9 mouse cellular contexts compared by ENCODE assay signal in genomic region chr11:71052554-71052953, GRCm38 (mm10). TPM values are rescaled to one million over a fixed set of nuclear protein-coding genes. Genes with fewer than 3 reads are reported as not detected.
DNase-seq lines count a peak whose midpoint lies in the region; ATAC-seq and TF ChIP-seq lines count a peak whose summit lies in the region.
"Had no signal": no experiment of that assay in that cellular context is flagged by ENCODE, and none has a peak within 500 bp of the region (broad histone marks: within the 10 kb centered on the region; RNA-seq: fewer than 3 reads in every experiment).

No protein-coding gene starts in this region.

- H3K27ac ChIP-seq in heart, postnatal 0 days (ENCODE audit: low read depth) = no peak overlapping the region
- no peak overlapping the region for H3K27ac ChIP-seq in heart, embryonic 11.5 days (ENCODE audit: low read depth, low read length)
- no peak overlapping the region for H3K27ac ChIP-seq in midbrain, embryonic 13.5 days
- no peak overlapping the region for H3K27ac ChIP-seq in midbrain, embryonic 11.5 days (ENCODE audit: low read depth, low read length)
- H3K27ac ChIP-seq: limb, embryonic 12.5 days had no signal

- no peaks in the 10 kb centered on the region for H3K27me3 ChIP-seq in heart, postnatal 0 days (ENCODE audit: control insufficient read depth, insufficient read depth, low read length)
- H3K27me3 ChIP-seq in heart, embryonic 11.5 days (ENCODE audit: control insufficient read depth, insufficient read depth, low read length) = no peaks in the 10 kb centered on the region
- H3K27me3 ChIP-seq in midbrain, embryonic 13.5 days = no peaks in the 10 kb centered on the region
- H3K27me3 ChIP-seq in midbrain, embryonic 11.5 days (ENCODE audit: control insufficient read depth, insufficient read depth, low read length) = no peaks in the 10 kb centered on the region
- H3K27me3 ChIP-seq in splenic B cell, adult 2 months (ENCODE audit: control insufficient read depth, insufficient read depth, low read length, poor library complexity, severe bottlenecking) = no peaks in the 10 kb centered on the region; the same call in 1 of the 2 replicates
- H3K27me3 ChIP-seq: limb, embryonic 12.5 days had no signal

- peak; percentile 33 for DNase-seq in heart, postnatal 0 days (ENCODE audit: low spot score)
- no peak for DNase-seq in midbrain, embryonic 11.5 days (ENCODE audit: low spot score, missing footprints)
- peak; percentile 73 for DNase-seq in embryo, embryonic 10 days (ENCODE audit: low spot score)
- DNase-seq in splenic B cell, adult 2 months (ENCODE audit: low read depth, low spot score) = peak; percentile 30
- no peak for DNase-seq in right cerebral cortex, postnatal 14 days
- no peak for DNase-seq in thymus, postnatal 0 days (ENCODE audit: low spot score)

- H3K4me2 ChIP-seq in heart, postnatal 0 days (ENCODE audit: low read depth, low read length) = no peak overlapping the region
- H3K4me2 ChIP-seq in heart, embryonic 11.5 days = no peak overlapping the region
- H3K4me2 ChIP-seq in midbrain, embryonic 13.5 days (replicated peaks) = no peak overlapping the region
- no peak overlapping the region for H3K4me2 ChIP-seq in midbrain, embryonic 11.5 days
- H3K4me2 ChIP-seq: limb, embryonic 12.5 days had no signal

- WGBS in heart, postnatal 0 days = 0% methylated on average over 1 of the region's 1 CpGs
- 0% methylated on average over 1 of the region's 1 CpGs for WGBS in heart, embryonic 11.5 days (ENCODE audit: insufficient replicate concordance)
- 0% methylated on average over 1 of the region's 1 CpGs for WGBS in midbrain, embryonic 13.5 days
- WGBS in midbrain, embryonic 11.5 days = 0% methylated on average over 1 of the region's 1 CpGs

- H3K36me3 ChIP-seq in heart, postnatal 0 days (replicated peaks; ENCODE audit: control insufficient read depth, insufficient read depth, low read length) = no peaks in the 10 kb centered on the region
- H3K36me3 ChIP-seq in heart, embryonic 11.5 days (ENCODE audit: control insufficient read depth, insufficient read depth, low read length) = no peaks in the 10 kb centered on the region
- no peaks in the 10 kb centered on the region for H3K36me3 ChIP-seq in midbrain, embryonic 13.5 days
- H3K36me3 ChIP-seq in midbrain, embryonic 11.5 days (ENCODE audit: control insufficient read depth, insufficient read depth, low read length) = no peaks in the 10 kb centered on the region
- H3K36me3 ChIP-seq in splenic B cell, adult 2 months (ENCODE audit: control insufficient read depth, insufficient read depth, low read length, poor library complexity, severe bottlenecking) = no peaks in the 10 kb centered on the region
- H3K36me3 ChIP-seq: limb, embryonic 12.5 days had no signal

- no peak for ATAC-seq in heart, postnatal 0 days (ENCODE audit: insufficient read depth, low read depth)
- ATAC-seq in heart, embryonic 11.5 days (replicated peaks; ENCODE audit: insufficient number of reproducible peaks, low FRiP score, low TSS enrichment) = no peak
- ATAC-seq in midbrain, embryonic 13.5 days = 0 out of 2 replicates have a peak, but pooled peaks have one; percentile 30
- no peak for ATAC-seq in midbrain, embryonic 11.5 days (ENCODE audit: low FRiP score)

- no peaks in the 10 kb centered on the region for H3K9me3 ChIP-seq in heart, postnatal 0 days (replicated peaks; ENCODE audit: control insufficient read depth, low read length)
- no peaks in the 10 kb centered on the region for H3K9me3 ChIP-seq in heart, embryonic 11.5 days (replicated peaks; ENCODE audit: control insufficient read depth, low read length)
- no peaks in the 10 kb centered on the region for H3K9me3 ChIP-seq in midbrain, embryonic 13.5 days
- H3K9me3 ChIP-seq in midbrain, embryonic 11.5 days (ENCODE audit: control insufficient read depth, low read length) = no peaks in the 10 kb centered on the region
- H3K9me3 ChIP-seq: limb, embryonic 12.5 days had no signal

- no peak overlapping the region for H3K9ac ChIP-seq in heart, postnatal 0 days (replicated peaks; ENCODE audit: low read depth, low read length)
- H3K9ac ChIP-seq in heart, embryonic 11.5 days (ENCODE audit: low read depth, low read length) = no peak overlapping the region
- no peak overlapping the region for H3K9ac ChIP-seq in midbrain, embryonic 13.5 days (replicated peaks)
- H3K9ac ChIP-seq in midbrain, embryonic 11.5 days (ENCODE audit: low read length) = no peak overlapping the region
- H3K9ac ChIP-seq: limb, embryonic 12.5 days had no signal

- peak; percentile 58 for TF ChIP-seq CTCF in heart, postnatal 0 days (IDR thresholded peaks at IDR 0.05; ENCODE audit: low read depth)

- no peaks in the 10 kb centered on the region for H3K4me1 ChIP-seq in heart, postnatal 0 days (ENCODE audit: control insufficient read depth, insufficient read depth)
- H3K4me1 ChIP-seq in heart, embryonic 11.5 days (ENCODE audit: control insufficient read depth, insufficient read depth, low read length) = no peaks in the 10 kb centered on the region
- H3K4me1 ChIP-seq in midbrain, embryonic 13.5 days (replicated peaks) = no peaks in the 10 kb centered on the region
- H3K4me1 ChIP-seq in midbrain, embryonic 11.5 days (ENCODE audit: control insufficient read depth, insufficient read depth, low read length) = no peaks in the 10 kb centered on the region
- H3K4me1 ChIP-seq: limb, embryonic 12.5 days had no signal

- TF ChIP-seq EP300 in heart, postnatal 0 days (IDR thresholded peaks at IDR 0.05; ENCODE audit: low read depth) = no peak

- H3K4me3 ChIP-seq in heart, postnatal 0 days (ENCODE audit: low read depth, low read length) = no peak overlapping the region
- H3K4me3 ChIP-seq in heart, embryonic 11.5 days (ENCODE audit: low read depth, low read length) = no peak overlapping the region
- H3K4me3 ChIP-seq in midbrain, embryonic 13.5 days (replicated peaks) = no peak overlapping the region
- H3K4me3 ChIP-seq in midbrain, embryonic 11.5 days (ENCODE audit: low read depth, low read length) = no peak overlapping the region
- H3K4me3 ChIP-seq: limb, embryonic 12.5 days had no signal

RNA-seq across cellular contexts. Expression of gene 6330403K07Rik, which starts 19.2 kb away (rescaled TPM):
- total RNA-seq in heart, postnatal 0 days (2014; rRNA removed; ENCODE audit: low replicate concordance) = 4.4 and 5.4 TPM in 2 replicates
- polyA plus RNA-seq in heart, postnatal 0 days (2015; fragmentation: Nextera tagmentation; extraction: Ambion mirVana) = 6.0 and 8.1 TPM in 2 replicates
- 20.0 and 26.6 TPM in 2 replicates for polyA plus RNA-seq in heart, embryonic 11.5 days (2014; fragmentation: Nextera tagmentation; extraction: Ambion mirVana)
- 607 and 620 TPM in 2 replicates for polyA plus RNA-seq in midbrain, embryonic 13.5 days (2015; fragmentation: Nextera tagmentation; extraction: Ambion mirVana)
- 114 TPM in 2 replicates for polyA plus RNA-seq in midbrain, embryonic 11.5 days (2014; fragmentation: Nextera tagmentation; extraction: Ambion mirVana)
- 1.7 and 2.1 TPM in 2 replicates for polyA plus RNA-seq in thymus, postnatal 0 days (2015; fragmentation: Nextera tagmentation; extraction: Ambion mirVana)

RNA-seq across cellular contexts. Expression of gene Derl2, which starts 32.9 kb away (rescaled TPM):
- total RNA-seq in heart, postnatal 0 days (2014; rRNA removed; ENCODE audit: low replicate concordance) = 30.0 and 37.3 TPM in 2 replicates
- 32.3 and 36.5 TPM in 2 replicates for polyA plus RNA-seq in heart, postnatal 0 days (2015; fragmentation: Nextera tagmentation; extraction: Ambion mirVana)
- polyA plus RNA-seq in heart, embryonic 11.5 days (2014; fragmentation: Nextera tagmentation; extraction: Ambion mirVana) = 34.7 and 34.8 TPM in 2 replicates
- polyA plus RNA-seq in midbrain, embryonic 13.5 days (2015; fragmentation: Nextera tagmentation; extraction: Ambion mirVana) = 36.2 and 37.9 TPM in 2 replicates
- 42.0 and 45.3 TPM in 2 replicates for polyA plus RNA-seq in midbrain, embryonic 11.5 days (2014; fragmentation: Nextera tagmentation; extraction: Ambion mirVana)
- polyA plus RNA-seq in thymus, postnatal 0 days (2015; fragmentation: Nextera tagmentation; extraction: Ambion mirVana) = 59.7 and 63.8 TPM in 2 replicates

RNA-seq across cellular contexts. Expression of gene Mis12, which starts 33.1 kb away (rescaled TPM):
- 3.1 and 5.5 TPM in 2 replicates for total RNA-seq in heart, postnatal 0 days (2014; rRNA removed; ENCODE audit: low replicate concordance)
- polyA plus RNA-seq in heart, postnatal 0 days (2015; fragmentation: Nextera tagmentation; extraction: Ambion mirVana) = 11.2 and 11.4 TPM in 2 replicates
- polyA plus RNA-seq in heart, embryonic 11.5 days (2014; fragmentation: Nextera tagmentation; extraction: Ambion mirVana) = 27.4 and 28.0 TPM in 2 replicates
- polyA plus RNA-seq in midbrain, embryonic 13.5 days (2015; fragmentation: Nextera tagmentation; extraction: Ambion mirVana) = 42.3 and 46.1 TPM in 2 replicates
- 56.8 and 57.5 TPM in 2 replicates for polyA plus RNA-seq in midbrain, embryonic 11.5 days (2014; fragmentation: Nextera tagmentation; extraction: Ambion mirVana)
- 30.5 and 32.2 TPM in 2 replicates for polyA plus RNA-seq in thymus, postnatal 0 days (2015; fragmentation: Nextera tagmentation; extraction: Ambion mirVana)

RNA-seq across cellular contexts. Expression of gene Dhx33, which starts 48.3 kb away (rescaled TPM):
- total RNA-seq in heart, postnatal 0 days (2014; rRNA removed; ENCODE audit: low replicate concordance) = 19.6 and 20.6 TPM in 2 replicates
- polyA plus RNA-seq in heart, postnatal 0 days (2015; fragmentation: Nextera tagmentation; extraction: Ambion mirVana) = 5.8 and 6.3 TPM in 2 replicates
- 15.6 and 20.5 TPM in 2 replicates for polyA plus RNA-seq in heart, embryonic 11.5 days (2014; fragmentation: Nextera tagmentation; extraction: Ambion mirVana)
- polyA plus RNA-seq in midbrain, embryonic 13.5 days (2015; fragmentation: Nextera tagmentation; extraction: Ambion mirVana) = 13.8 and 15.8 TPM in 2 replicates
- 15.9 and 16.5 TPM in 2 replicates for polyA plus RNA-seq in midbrain, embryonic 11.5 days (2014; fragmentation: Nextera tagmentation; extraction: Ambion mirVana)
- polyA plus RNA-seq in thymus, postnatal 0 days (2015; fragmentation: Nextera tagmentation; extraction: Ambion mirVana) = 7.4 and 7.5 TPM in 2 replicates

Comparison
In these comparisons a context has a peak if more than half of its experiments do, and no peak if none do; other contexts are left out.
1. DNase-seq: peak in heart, postnatal 0 days (single experiment), embryo, embryonic 10 days (single experiment) and splenic B cell, adult 2 months (single experiment); none in midbrain, embryonic 11.5 days (single experiment), right cerebral cortex, postnatal 14 days (single experiment) and thymus, postnatal 0 days (single experiment).